Mouse (Mus musculus) adrenal gland (tissue): ENCODE measurements around the gene Mup10.
"Not testable (repeated sequence)": the region's sequence is repeated elsewhere in the genome, so short reads cannot be mapped to it uniquely, and the experiment has no call there.

Experiments
- intact Hi-C: fragments of 180-260 bp; cut with DNase I; formaldehyde crosslinking; loops from one replicate; pipeline ENCODE4 v1.15.1; 2025
- long read RNA-seq, 2 experiments: library from polyadenylated mRNA; unstranded; transcript quantifications; one replicate each; pipeline ENCODE4 v2.0.0; 2020; ENCODE audit warnings: borderline replicate concordance in 1 of 2; ENCODE audit not compliant: insufficient replicate concordance in 1 of 2

Mup10 gene
- long read RNA-seq, experiment 1, partial matches to known transcripts, result 0 of 2 reads
- long read RNA-seq, experiment 1, other reads (novel, unspliced or antisense), result 2 of 2 reads
- long read RNA-seq, experiment 2, result 0 reads

GRCm38 (mm10) chr4:60582099-60582498, at the start of gene Mup10:
TSS of gene Mup10 (minus strand) at chr4:60582199.
- intact Hi-C loops, result not testable (repeated sequence)
